8 mouse cellular contexts compared by ENCODE assay signal in the genomic region with DNA sequence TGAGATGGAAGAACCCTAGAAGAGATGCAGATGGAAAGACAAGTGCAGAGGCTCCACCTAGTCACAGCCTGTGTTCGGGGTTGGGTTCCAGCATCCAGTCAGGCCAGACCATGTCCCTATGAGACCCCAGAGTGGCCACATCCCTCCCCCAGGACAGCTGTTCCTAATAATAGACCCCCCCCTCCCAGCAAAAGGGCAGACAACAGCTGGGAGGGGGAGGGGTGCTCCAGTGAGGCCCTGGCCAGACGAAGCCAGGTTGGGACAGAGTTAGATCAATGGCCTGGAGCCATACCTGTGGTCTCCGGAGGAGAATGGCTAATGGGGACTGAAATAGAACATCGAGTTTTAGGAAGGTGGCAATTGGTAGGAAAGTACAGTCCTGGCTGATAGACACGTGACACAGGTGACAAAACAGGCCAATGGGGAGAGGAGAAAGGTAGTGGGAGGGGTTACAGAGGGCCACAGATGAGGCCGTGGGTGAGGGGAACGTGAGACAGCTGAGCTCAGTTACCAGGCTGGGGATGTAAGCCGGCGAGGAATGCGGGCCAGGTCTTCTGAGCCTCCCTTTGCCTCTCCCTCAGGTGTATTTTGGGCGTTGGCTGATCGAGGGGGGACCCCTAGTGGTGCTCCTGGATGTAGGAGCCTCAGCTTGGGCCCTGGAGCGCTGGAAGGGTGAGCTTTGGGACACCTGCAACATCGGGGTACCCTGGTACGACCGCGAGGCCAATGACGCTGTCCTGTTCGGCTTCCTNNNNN. TPM values are rescaled to one million over a fixed set of nuclear protein-coding genes. Genes with fewer than 3 reads are reported as not detected.
DNase-seq lines count a peak whose midpoint lies in the region; ATAC-seq and TF ChIP-seq lines count a peak whose summit lies in the region.

A gene (minus strand): TSS at position 576 of the 756 bp plus-strand sequence.

- H3K4me2 ChIP-seq in forebrain, postnatal 0 days (ENCODE audit: low read depth) = no peak within 1 kb of the TSS
- H3K4me2 ChIP-seq in hindbrain, embryonic 13.5 days = peak within 1 kb of the TSS; percentile 13; the same call in 1 of the 2 replicates

- no peaks in the 10 kb centered on the region for H3K27me3 ChIP-seq in forebrain, postnatal 0 days (ENCODE audit: insufficient read depth, low read length)
- H3K27me3 ChIP-seq in hindbrain, embryonic 13.5 days = no peaks in the 10 kb centered on the region

- ATAC-seq in forebrain, postnatal 0 days = no peak
- no peak for ATAC-seq in hindbrain, embryonic 13.5 days (ENCODE audit: low FRiP score)
- no peak for ATAC-seq in megakaryocyte, adult 5-6 weeks (ENCODE audit: poor library complexity, severe bottlenecking)

- H3K9ac ChIP-seq in forebrain, postnatal 0 days = no peak within 1 kb of the TSS
- peak within 1 kb of the TSS; percentile 35; the same call in 1 of the 2 replicates for H3K9ac ChIP-seq in hindbrain, embryonic 13.5 days

- peaks cover 19% of the 10 kb centered on the region for H3K4me1 ChIP-seq in forebrain, postnatal 0 days (ENCODE audit: insufficient read depth)
- peaks cover 44% of the 10 kb centered on the region for H3K4me1 ChIP-seq in hindbrain, embryonic 13.5 days (replicated peaks)

- DNase-seq in cerebellum, adult 18-20 months = peak; percentile 36 to 46
- DNase-seq in cerebellum, postnatal 4 days (ENCODE audit: low spot score in 2 of 2) = no peak
- DNase-seq in adrenal gland, postnatal 10 days = no peak
- DNase-seq in forebrain, postnatal 0 days = no peak
- no peak for DNase-seq in left cerebral cortex, postnatal 14 days (ENCODE audit: low spot score in 2 of 2)
- DNase-seq in right cerebral cortex, postnatal 10 days (ENCODE audit: low spot score in 2 of 2) = no peak

- no peaks in the 10 kb centered on the region for H3K9me3 ChIP-seq in forebrain, postnatal 0 days (ENCODE audit: low read length)
- H3K9me3 ChIP-seq in hindbrain, embryonic 13.5 days = no peaks in the 10 kb centered on the region

- no peaks in the 10 kb centered on the region for H3K36me3 ChIP-seq in forebrain, postnatal 0 days (ENCODE audit: insufficient read depth)
- H3K36me3 ChIP-seq in hindbrain, embryonic 13.5 days = peaks cover 30% of the 10 kb centered on the region

- intact Hi-C loops in left cerebral cortex, postnatal 14 days (cut with DNase I) = no loop called here

- WGBS in forebrain, postnatal 0 days = 25% methylated on average over 19 of the region's 19 CpGs
- 25% methylated on average over 19 of the region's 19 CpGs for WGBS in hindbrain, embryonic 13.5 days

- H3K4me3 ChIP-seq in forebrain, postnatal 0 days (ENCODE audit: low read depth, low read length) = no peak within 1 kb of the TSS
- H3K4me3 ChIP-seq in hindbrain, embryonic 13.5 days = peak within 1 kb of the TSS; percentile 7; the same call in 1 of the 2 replicates

- H3K27ac ChIP-seq in forebrain, postnatal 0 days (ENCODE audit: low read depth, low read length) = no peak within 1 kb of the TSS
- no peak within 1 kb of the TSS for H3K27ac ChIP-seq in hindbrain, embryonic 13.5 days

- 0 out of 2 replicates have a peak, but pooled peaks have one; percentile 6 for TF ChIP-seq CTCF in forebrain, postnatal 0 days (IDR thresholded peaks at IDR 0.05; ENCODE audit: low read depth)

RNA-seq across cellular contexts. Expression of the gene that starts here (rescaled TPM):
- 10 to 100 TPM; 50.2 to 58.9 TPM for total RNA-seq in adrenal gland, postnatal 10 days (2021)
- total RNA-seq in forebrain, postnatal 0 days (2014; rRNA removed) = 123 and 149 TPM in 2 replicates
- 98.3 and 104 TPM in 2 replicates for polyA plus RNA-seq in forebrain, postnatal 0 days (2015; fragmentation: Nextera tagmentation; extraction: Ambion mirVana)
- polyA plus RNA-seq in hindbrain, embryonic 13.5 days (2015; fragmentation: Nextera tagmentation; extraction: Ambion mirVana) = 99.9 and 110 TPM in 2 replicates
- total RNA-seq in left cerebral cortex, postnatal 14 days (2021) = 10 to 100 TPM; 32.1 to 35.6 TPM
- 48.6 and 51.6 TPM in 2 replicates for total RNA-seq in megakaryocyte, adult 5-6 weeks (2015)
- total RNA-seq in megakaryocyte, adult 5-6 weeks (2017) = 52.9 and 60.2 TPM in 2 replicates

Comparison
In these comparisons a context has a peak if more than half of its experiments do, and no peak if none do; other contexts are left out.
1. DNase-seq: peak in cerebellum, adult 18-20 months (2 of 2); none in cerebellum, postnatal 4 days (0 of 2), adrenal gland, postnatal 10 days (single experiment), forebrain, postnatal 0 days (single experiment), left cerebral cortex, postnatal 14 days (0 of 2) and right cerebral cortex, postnatal 10 days (0 of 2).